Mouse (Mus musculus): Measurements from ENCODE around the gene Uhrf2.
"Not testable (repeated sequence)": the region's sequence is repeated elsewhere in the genome, so short reads cannot be mapped to it uniquely, and the experiment has no call there.

Gene Uhrf2

GRCm38 (mm10) chr19:30029894-30030635 lies at the start of gene Uhrf2:
Uhrf2 (plus strand) TSS chr19:30030513.
- peak; percentile 95 for DNase-seq

DNA sequence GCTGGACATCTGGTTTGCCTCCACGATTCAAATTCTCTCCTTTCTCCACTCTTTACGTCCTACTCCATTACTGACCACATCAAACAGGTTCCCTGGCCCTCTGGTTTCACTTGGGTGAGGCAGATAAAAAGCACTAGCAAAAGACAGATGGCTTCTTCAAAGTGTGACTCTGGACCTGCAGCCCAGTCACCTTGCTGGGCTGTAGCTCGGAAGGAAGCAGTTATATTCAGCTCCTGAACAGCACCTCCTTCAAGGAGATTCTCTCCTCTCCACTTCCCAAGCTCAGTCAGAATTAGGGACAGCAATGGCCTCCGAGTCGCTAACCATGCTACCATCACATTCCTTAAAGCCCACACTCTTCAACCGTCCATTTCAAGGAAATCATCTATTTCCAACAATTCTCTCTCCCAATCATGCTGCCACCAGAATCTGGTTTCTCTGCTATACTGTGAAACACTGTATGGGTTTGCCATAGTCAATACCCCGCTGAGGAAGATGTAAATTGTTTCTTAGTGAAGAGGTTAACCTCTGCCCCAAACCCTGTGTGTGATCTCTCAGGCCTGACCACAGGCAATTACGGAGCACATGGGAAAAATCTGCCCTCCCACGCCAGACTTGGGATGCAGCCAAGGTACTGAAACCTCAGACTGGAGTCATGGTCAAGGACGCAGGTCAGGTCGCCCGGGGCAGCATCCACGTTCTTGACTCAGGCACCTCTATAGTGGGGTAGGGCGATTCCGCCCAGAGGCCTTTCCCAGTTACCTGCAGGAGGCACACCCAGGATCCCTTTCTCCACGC lies 45.9 kb upstream of the Uhrf2 start:
- no peak for DNase-seq

DNA sequence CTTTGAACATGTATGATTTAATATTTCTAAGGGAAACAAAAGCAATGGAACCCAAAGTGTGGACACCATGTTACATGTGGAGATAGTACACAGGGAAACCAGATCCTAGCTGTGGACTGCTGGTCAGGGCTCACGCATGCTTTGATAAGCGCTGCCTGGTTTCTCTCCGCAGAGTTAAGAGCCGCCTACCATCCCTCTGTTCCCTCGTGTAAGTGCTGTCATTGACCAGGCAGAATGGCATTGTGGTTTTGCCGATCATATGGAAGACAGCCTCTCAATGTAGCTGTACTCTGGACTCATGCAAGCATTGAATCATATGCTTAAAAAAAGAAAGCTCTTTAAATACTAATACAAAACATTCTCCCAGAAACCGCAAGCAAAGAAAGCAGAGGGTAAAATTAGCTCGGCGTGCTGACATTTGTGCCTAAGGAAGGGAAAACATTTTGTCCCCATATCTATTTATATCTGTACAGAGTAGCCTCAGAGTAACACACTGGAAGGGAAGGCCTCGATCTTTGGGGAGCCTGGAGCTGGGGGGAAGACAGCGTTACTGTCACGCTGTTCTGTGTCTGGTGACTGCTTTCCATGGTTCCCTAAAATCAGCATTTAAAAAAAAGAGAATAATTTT lies 43.7 kb upstream of the Uhrf2 start:
- DNase-seq, result no peak

- DNase-seq, result no peak
Observed at GRCm38 (mm10) chr19:30000406-30001365, 29.6 kb upstream of the Uhrf2 start.

- DNase-seq, result no peak
Observed at GRCm38 (mm10) chr19:30001550-30001949, 28.8 kb upstream of the Uhrf2 start.

DNA sequence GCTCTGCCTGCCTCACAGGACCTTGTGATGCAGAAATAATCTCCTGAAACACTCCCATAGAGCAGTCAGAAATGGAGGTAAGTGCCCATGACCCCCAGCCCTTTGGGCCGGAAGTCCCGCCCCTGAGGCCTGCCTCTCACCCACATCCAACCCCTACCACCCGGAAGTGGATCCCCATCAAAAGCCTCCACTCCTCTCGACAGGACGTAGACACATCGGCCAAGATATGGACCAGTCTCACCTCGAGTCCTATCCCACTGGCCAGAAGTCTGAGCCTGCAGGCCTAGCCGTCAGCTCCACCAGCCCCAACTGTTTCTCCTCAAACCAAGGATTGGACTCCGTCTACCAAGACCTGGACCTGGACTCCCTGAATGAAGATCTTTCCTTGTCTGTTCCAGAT lies 26.7 kb upstream of the Uhrf2 start, which contains the start of gene Trpd52l3:
TSS of gene Trpd52l3 (plus strand) at position 170 of the 400 bp plus-strand sequence.
- DNase-seq, result no peak

- no peak for DNase-seq
Observed at GRCm38 (mm10) chr19:30006371-30006770, 23.9 kb upstream of the Uhrf2 start.

DNA sequence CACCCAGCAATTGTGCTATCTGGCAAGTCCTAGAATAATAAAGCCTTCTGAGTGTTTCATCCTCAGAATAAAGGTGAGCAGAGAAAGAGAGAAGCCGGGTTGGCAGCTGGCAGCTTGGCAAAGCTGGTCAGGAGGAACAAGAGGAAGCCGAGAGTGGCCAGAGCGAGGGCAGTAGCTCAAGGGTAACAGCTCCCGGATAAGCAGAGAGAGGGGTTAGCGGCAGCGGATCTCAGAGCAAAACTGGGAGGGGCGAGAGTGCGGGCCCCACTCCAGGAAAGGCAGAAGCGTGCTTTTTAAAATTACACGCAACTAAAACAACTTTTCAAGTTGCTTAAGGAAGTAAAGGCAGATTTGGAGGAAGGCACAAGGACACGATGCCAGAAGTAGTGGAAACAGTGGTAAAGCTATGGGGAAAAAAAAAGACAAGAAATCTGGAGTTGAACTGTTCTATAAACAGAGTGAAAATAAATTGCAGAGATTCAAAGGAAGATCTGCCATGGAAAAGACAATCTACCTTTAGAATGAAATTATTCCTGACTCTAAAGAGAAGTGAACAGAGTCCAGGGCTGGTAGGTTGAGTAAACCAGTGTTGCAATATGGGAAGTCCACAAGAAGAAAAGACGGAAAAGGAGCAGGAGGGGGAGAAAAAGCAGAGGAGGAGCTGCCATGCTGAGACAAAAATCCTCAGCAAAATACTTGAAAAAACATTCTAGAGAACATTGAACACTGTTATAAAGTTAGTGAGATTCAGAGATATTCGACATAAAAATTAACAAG lies 19.6 kb upstream of the Uhrf2 start:
- no peak for DNase-seq

GRCm38 (mm10) chr19:30014331-30014730 lies 16.0 kb upstream of the Uhrf2 start:
- no peak for DNase-seq

DNA sequence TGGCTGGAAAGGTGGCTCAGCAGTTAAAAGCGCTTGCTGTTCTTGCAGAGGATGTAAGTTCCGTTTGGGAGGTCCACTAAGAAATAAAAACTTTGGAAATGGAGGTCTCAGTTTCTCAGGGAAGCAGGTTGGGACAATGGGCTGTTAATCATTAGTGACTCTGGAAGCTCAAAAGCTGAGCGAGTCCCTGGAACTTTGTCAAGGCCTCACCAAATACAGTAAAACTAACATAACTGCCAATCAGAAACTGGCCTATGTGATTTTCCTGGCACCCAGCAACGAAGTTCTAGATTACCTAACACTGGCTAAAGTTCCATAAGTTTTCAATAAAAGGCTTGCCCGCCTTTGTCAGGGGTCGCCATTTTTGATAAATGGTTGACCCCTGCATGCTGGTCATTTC lies 14.2 kb upstream of the Uhrf2 start:
- no peak for DNase-seq

- not testable (repeated sequence) for DNase-seq
Observed at GRCm38 (mm10) chr19:30023419-30023818, 6.9 kb upstream of the Uhrf2 start.

GRCm38 (mm10) chr19:30029002-30029710 lies 1.2 kb upstream of the Uhrf2 start:
- no peak for DNase-seq

DNA sequence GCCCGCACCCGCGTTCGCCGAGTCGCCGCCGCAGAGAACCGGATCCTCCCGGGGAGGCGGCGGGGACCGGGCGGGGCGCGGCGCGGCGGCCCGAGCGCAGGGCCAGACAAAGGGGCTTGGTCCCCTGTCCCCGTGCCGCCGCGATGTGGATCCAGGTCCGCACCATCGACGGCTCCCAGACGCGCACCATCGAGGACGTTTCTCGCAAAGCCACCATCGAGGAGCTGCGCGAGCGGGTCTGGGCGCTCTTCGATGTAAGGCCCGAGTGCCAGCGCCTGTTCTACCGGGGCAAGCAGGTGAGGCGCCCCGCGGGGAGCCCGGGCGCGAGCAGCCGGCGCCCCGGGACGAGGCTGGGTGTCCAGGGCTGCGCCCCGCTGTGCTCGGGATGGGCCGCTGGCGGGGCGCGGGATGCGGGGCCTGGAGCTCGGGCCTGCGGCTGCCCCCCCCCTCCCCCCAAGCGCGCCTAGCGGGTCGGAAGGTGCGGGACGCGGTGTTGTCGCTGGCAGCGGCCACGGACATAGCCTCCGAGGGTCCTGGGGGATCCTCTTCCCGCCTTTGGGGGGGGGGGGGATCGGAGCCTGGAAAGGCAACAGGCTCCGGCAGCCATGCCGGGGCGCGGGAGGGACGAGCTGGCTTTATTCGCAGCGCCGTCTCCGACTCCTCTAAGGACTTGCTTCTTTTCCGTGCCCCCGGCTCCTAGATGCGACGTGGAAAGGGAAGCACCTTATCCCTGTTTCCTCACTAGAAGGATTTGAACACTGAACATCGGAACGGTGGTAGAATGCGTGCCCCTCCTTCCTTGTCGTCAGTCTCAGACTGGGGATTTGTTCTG lies 539 bp downstream of the Uhrf2 start:
- DNase-seq, result no peak

DNA sequence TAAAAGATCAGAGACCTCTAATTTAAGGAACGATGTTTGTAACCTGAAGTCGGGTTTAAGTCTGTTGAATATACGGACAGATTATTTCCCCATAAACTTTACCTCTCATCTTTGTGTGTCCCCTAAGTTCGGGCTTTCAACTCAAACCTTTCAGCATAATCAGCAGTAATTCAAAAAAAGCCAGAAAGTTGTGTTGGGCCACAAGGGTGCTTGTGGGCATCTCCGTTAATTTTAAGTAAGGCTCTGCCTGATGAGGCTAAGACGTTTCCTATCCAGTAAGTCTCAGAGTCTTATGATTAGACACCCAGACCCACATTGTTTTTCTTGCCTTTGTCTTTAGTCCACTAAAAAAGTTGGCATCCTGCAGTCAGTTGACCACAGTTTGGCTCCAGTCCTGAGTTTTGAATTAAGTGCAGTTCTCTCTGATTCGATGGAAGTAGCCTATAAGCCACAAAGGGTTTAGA lies 1.2 kb downstream of the Uhrf2 start:
- DNase-seq, result no peak

DNA sequence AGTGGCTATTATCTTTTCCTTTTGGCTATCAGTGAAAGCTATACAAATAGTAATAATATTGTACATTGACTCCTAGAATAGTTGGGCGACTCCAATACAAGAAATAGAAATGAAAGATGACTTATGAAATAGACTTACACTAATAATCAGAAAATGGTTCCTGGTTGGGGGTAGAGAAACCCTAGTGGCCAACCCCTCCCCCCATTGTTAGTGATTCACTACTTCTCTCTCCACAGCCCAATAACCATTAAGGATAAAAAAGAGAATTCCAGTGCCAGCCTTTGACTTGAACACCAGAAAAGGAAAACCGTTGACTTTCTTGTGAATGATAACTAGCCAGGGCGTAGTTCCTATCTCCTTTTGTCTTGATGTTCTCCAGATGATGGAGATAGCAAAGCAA lies 1.9 kb downstream of the Uhrf2 start:
- no peak for DNase-seq

- no peak for DNase-seq
Observed at GRCm38 (mm10) chr19:30035361-30035760, 5.0 kb downstream of the Uhrf2 start.

- no peak for DNase-seq
Observed at GRCm38 (mm10) chr19:30043691-30044090, 13.4 kb downstream of the Uhrf2 start.

- DNase-seq, result no peak
Observed at GRCm38 (mm10) chr19:30044630-30045029, 14.3 kb downstream of the Uhrf2 start.

DNA sequence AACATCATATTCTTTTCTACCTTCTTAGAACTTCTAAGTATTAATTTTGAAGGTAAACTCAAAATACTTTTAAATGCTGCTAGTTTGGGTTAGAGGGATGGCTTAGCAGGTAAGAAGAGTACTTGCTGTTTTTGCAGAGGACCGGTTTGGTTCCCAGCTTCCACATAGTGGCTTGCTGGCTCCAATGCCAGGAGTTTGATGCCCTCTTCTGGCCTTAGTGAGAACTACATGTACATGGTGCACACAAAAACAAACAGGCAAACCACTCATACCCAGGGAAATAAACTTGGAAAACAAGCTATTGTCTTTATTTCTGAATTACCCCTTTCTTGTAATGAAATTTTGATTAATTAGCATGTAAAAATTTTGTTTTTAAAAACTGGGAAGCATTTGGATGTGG lies 15.5 kb downstream of the Uhrf2 start:
- DNase-seq, result no peak

DNA sequence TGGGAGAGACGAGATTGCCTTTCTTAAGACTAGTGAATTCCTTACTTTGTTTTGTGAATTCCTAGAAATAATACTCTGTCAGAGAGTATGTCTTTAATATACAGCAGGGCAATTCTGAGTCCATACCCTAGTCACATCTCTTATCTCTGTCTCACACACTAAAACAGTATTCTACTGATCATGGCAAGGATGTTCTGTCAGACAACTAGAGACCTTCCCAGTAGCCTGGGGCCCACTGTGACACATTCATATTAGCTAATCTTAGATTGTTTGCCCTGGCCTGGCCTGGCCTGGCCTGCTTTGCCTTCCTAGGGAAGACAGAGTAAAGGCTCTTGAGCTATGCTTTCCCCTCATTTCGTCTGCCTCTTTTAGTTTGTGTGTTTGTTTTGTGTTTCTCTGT lies 20.3 kb downstream of the Uhrf2 start:
- no peak for DNase-seq
